Mouse (Mus musculus) embryonic facial prominence, embryonic 11.5 days (tissue): ENCODE measurements around the gene Ilk. TPM values are rescaled to one million over a fixed set of nuclear protein-coding genes. Genes with fewer than 3 reads are reported as not detected.

Experiments
- ATAC-seq: fragments of 200-750 bp; cut with Nextera tagmentation; replicated peaks from 2 replicates; pipeline ENCODE4 v1.8.0; 2017; ENCODE audit warnings: low read depth; ENCODE audit not compliant: insufficient number of reproducible peaks, low FRiP score, low TSS enrichment
- DNase-seq: peaks from one replicate; pipeline ENCODE4 v3.0.0-alpha.2; 2015; ENCODE audit warnings: low spot score
- H3K27ac ChIP-seq: fragments of 300-500 bp; sonication (generic); replicated peaks from 2 replicates; pipeline ENCODE4 v1.5.1; 2014; ENCODE audit warnings: mild to moderate bottlenecking, low read depth, low read length, control low read depth
- H3K27me3 ChIP-seq: fragments of 300-500 bp; sonication (generic); 2 replicates; pipeline ENCODE4 v1.6.1; 2014; ENCODE audit warnings: mild to moderate bottlenecking, low read length, moderate library complexity, mixed read lengths; ENCODE audit not compliant: control insufficient read depth, insufficient read depth
- H3K36me3 ChIP-seq: fragments of 300-500 bp; sonication (generic); replicated peaks from 2 replicates; pipeline ENCODE4 v1.6.1; 2014; ENCODE audit warnings: low read depth, mild to moderate bottlenecking, low read length, moderate library complexity, mixed read lengths; ENCODE audit not compliant: control insufficient read depth, insufficient read depth
- H3K4me1 ChIP-seq: fragments of 300-500 bp; sonication (generic); 2 replicates; pipeline ENCODE4 v1.6.1; 2014; ENCODE audit warnings: low read length, mixed read lengths; ENCODE audit not compliant: control insufficient read depth, insufficient read depth
- H3K4me2 ChIP-seq: fragments of 300-500 bp; sonication (generic); 2 replicates; pipeline ENCODE4 v1.6.1; 2014; ENCODE audit warnings: low read depth, mild to moderate bottlenecking, control low read depth, low read length, moderate library complexity
- H3K4me3 ChIP-seq: fragments of 300-500 bp; sonication (generic); 2 replicates; pipeline ENCODE4 v1.5.1; 2014; ENCODE audit warnings: low read depth, low read length, control low read depth
- H3K9ac ChIP-seq: fragments of 300-500 bp; sonication (generic); replicated peaks from 2 replicates; pipeline ENCODE4 v1.6.1; 2014; ENCODE audit warnings: mild to moderate bottlenecking, control low read depth, low read length
- H3K9me3 ChIP-seq: fragments of 300-500 bp; sonication (generic); replicated peaks from 2 replicates; pipeline ENCODE4 v1.6.1; 2016; ENCODE audit warnings: mild to moderate bottlenecking, low read length, inconsistent platforms, mixed read lengths; ENCODE audit not compliant: control insufficient read depth
- WGBS: fragments of 180-500 bp; shearing (Covaris S2); extraction: QIAGEN DNeasy Blood & Tissue Kit; methylation state at CpG from one replicate; pipeline ENCODE4 v1.1.7; 2014; 5-methylcytosine and 5-hydroxymethylcytosine counted together
- polyA plus RNA-seq: library from polyadenylated mRNA; unstranded; fragments of >200 nt; fragmentation: Nextera tagmentation; extraction: Ambion mirVana; gene quantifications from 2 replicates; pipeline ENCODE4 v1.2.1, GENCODE M21; 2014

Gene Ilk
- 239 TPM in 2 replicates for polyA plus RNA-seq

- Histone ChIP-seq H3K9me3 (no peaks in the 10 kb centered on the region), H3K4me3 (peak within 1 kb of the TSS; percentile 87), H3K4me1 (no peaks in the 10 kb centered on the region), H3K4me2 (peak within 1 kb of the TSS; percentile 86), H3K27me3 (no peaks in the 10 kb centered on the region), H3K36me3 (peaks cover 7% of the 10 kb centered on the region), H3K9ac (peak within 1 kb of the TSS; percentile 80), H3K27ac (peak within 1 kb of the TSS; percentile 67)
- ATAC-seq (peak; percentile 97), DNase-seq (peak; percentile 91)
- WGBS = under 1% methylated on average over 51 of the region's 62 CpGs
Measured at GRCm38 (mm10) chr7:105736264-105736901, at the start of gene Ilk. Gene Ilk (plus strand): TSS chr7:105736592.

GRCm38 (mm10) chr7:105690875-105691274 lies 45.5 kb upstream of the Ilk start:
- H3K4me2 ChIP-seq = no peak overlapping the region
- H3K4me1 ChIP-seq = no peaks in the 10 kb centered on the region
- no peaks in the 10 kb centered on the region for H3K27me3 ChIP-seq
- no peak overlapping the region for H3K27ac ChIP-seq
- no peak overlapping the region for H3K9ac ChIP-seq
- no peak overlapping the region for H3K4me3 ChIP-seq
- H3K36me3 ChIP-seq = no peaks in the 10 kb centered on the region
- H3K9me3 ChIP-seq = no peaks in the 10 kb centered on the region
- DNase-seq (no peak), ATAC-seq (no peak)
- 67% methylated on average over 1 of the region's 1 CpGs for WGBS

DNA sequence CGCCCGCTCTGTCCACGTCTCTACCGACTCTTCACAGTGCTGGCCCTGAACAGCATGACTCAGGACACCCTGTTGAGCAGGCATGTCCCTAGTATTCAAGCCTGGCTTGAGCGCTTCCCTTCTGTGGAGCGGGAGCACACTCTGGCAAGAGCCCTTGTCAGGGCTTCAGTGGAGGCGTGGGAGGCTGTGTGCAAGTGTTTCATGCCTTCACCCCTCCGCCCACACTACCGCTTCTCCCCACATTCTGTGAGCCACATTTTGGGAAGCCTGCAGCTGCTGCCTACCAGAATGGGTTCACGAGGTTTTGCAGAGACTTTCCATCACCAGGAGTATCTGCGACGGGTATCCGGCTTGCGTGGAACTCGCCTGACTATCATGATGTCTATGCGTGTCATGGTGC lies 33.2 kb upstream of the Ilk start:
- H3K27me3 ChIP-seq = no peaks in the 10 kb centered on the region

DNA sequence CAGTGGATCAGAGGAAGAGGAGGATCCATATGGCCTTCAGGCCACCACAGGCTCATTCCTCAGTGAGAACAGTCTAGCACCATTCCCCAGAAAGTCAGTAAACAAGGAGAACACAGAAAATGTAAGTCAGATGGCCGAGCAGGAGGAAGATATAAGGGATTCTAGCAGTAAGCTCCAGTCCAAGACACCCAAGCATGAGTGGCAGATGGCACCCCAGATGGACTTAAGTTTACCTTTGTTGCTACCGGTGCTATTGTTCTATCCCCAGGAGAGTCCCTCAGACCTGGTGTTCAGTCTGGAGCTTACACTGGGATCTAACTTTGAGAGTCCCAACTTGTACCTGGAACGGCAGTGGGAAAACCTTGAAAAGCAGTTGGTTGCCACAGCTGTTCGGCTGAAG lies 32.6 kb upstream of the Ilk start:
- Histone ChIP-seq H3K27ac (no peak overlapping the region), H3K4me2 (no peak overlapping the region), H3K9ac (no peak overlapping the region), H3K36me3 (no peaks in the 10 kb centered on the region), H3K9me3 (no peaks in the 10 kb centered on the region), H3K27me3 (no peaks in the 10 kb centered on the region), H3K4me1 (no peaks in the 10 kb centered on the region), H3K4me3 (no peak overlapping the region)
- DNase-seq (no peak), ATAC-seq (no peak)
- WGBS = 89% methylated on average over 4 of the region's 4 CpGs

More for the DNA sequence above, 33.2 kb upstream of the Ilk start:
- Histone ChIP-seq H3K4me1 (no peaks in the 10 kb centered on the region), H3K9ac (no peak overlapping the region), H3K36me3 (no peaks in the 10 kb centered on the region), H3K4me2 (no peak overlapping the region), H3K27ac (no peak overlapping the region), H3K9me3 (no peaks in the 10 kb centered on the region), H3K4me3 (no peak overlapping the region)
- WGBS = 86% methylated on average over 16 of the region's 16 CpGs
- DNase-seq = no peak
- ATAC-seq = no peak

DNA sequence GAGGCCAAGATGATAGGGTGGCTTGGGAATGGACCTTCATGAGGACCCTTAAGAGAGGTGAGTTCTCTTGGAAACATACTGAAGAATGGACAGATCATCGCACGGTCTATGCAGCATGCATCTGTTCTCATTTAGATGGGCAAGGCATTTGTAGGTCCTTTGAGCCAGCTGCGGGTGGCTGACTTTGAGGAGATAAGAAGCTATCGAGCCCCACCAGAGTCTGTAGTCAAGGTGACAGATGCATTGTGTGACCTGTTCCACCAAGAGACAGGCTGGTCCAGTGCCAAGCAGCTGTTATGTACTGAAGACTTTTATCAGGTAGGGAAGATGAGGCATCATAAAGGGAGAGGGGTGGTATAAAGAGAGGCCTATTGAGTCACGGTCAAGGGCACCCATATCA lies 27.7 kb upstream of the Ilk start:
- DNase-seq (no peak), ATAC-seq (no peak)
- H3K4me2 ChIP-seq = no peak overlapping the region
- no peak overlapping the region for H3K9ac ChIP-seq
- WGBS = 92% methylated on average over 5 of the region's 5 CpGs
- no peaks in the 10 kb centered on the region for H3K36me3 ChIP-seq
- no peak overlapping the region for H3K27ac ChIP-seq
- H3K9me3 ChIP-seq = no peaks in the 10 kb centered on the region
- no peaks in the 10 kb centered on the region for H3K4me1 ChIP-seq
- no peak overlapping the region for H3K4me3 ChIP-seq
- H3K27me3 ChIP-seq = no peaks in the 10 kb centered on the region

- Histone ChIP-seq H3K4me3 (no peak overlapping the region), H3K4me1 (no peaks in the 10 kb centered on the region), H3K4me2 (no peak overlapping the region), H3K27me3 (no peaks in the 10 kb centered on the region), H3K36me3 (no peaks in the 10 kb centered on the region), H3K27ac (no peak overlapping the region), H3K9me3 (no peaks in the 10 kb centered on the region), H3K9ac (no peak overlapping the region)
- 55% methylated on average over 3 of the region's 3 CpGs for WGBS
- ATAC-seq (no peak), DNase-seq (no peak)
Measured at GRCm38 (mm10) chr7:105715366-105715765, 21.0 kb upstream of the Ilk start.

GRCm38 (mm10) chr7:105721916-105722315 lies 14.5 kb upstream of the Ilk start:
- Histone ChIP-seq H3K27me3 (no peaks in the 10 kb centered on the region), H3K4me1 (no peaks in the 10 kb centered on the region), H3K4me3 (no peak overlapping the region), H3K27ac (no peak overlapping the region), H3K4me2 (no peak overlapping the region), H3K9me3 (no peaks in the 10 kb centered on the region), H3K9ac (no peak overlapping the region), H3K36me3 (no peaks in the 10 kb centered on the region)
- WGBS = 79% methylated on average over 2 of the region's 2 CpGs
- no peak for DNase-seq
- no peak for ATAC-seq

GRCm38 (mm10) chr7:105726144-105726979 lies 10.0 kb upstream of the Ilk start:
- Histone ChIP-seq H3K4me2 (no peak overlapping the region), H3K9ac (no peak overlapping the region), H3K27me3 (no peaks in the 10 kb centered on the region), H3K9me3 (no peaks in the 10 kb centered on the region), H3K4me1 (no peaks in the 10 kb centered on the region), H3K4me3 (no peak overlapping the region), H3K27ac (no peak overlapping the region), H3K36me3 (no peaks in the 10 kb centered on the region)
- WGBS = 77% methylated on average over 4 of the region's 4 CpGs
- DNase-seq (peak; percentile 78), ATAC-seq (peak; percentile 60; the same call in 1 of the 2 replicates)
